Mouse (Mus musculus): Measurements from ENCODE around the gene Gm21958. TPM values are rescaled to one million over a fixed set of nuclear protein-coding genes. Genes with fewer than 3 reads are reported as not detected.
A peak's percentile ranks its signal among the peaks of the same experiment; 100 is the strongest.

The Gm21958 gene
- polyA plus RNA-seq, 1 experiment, result not detected

DNA sequence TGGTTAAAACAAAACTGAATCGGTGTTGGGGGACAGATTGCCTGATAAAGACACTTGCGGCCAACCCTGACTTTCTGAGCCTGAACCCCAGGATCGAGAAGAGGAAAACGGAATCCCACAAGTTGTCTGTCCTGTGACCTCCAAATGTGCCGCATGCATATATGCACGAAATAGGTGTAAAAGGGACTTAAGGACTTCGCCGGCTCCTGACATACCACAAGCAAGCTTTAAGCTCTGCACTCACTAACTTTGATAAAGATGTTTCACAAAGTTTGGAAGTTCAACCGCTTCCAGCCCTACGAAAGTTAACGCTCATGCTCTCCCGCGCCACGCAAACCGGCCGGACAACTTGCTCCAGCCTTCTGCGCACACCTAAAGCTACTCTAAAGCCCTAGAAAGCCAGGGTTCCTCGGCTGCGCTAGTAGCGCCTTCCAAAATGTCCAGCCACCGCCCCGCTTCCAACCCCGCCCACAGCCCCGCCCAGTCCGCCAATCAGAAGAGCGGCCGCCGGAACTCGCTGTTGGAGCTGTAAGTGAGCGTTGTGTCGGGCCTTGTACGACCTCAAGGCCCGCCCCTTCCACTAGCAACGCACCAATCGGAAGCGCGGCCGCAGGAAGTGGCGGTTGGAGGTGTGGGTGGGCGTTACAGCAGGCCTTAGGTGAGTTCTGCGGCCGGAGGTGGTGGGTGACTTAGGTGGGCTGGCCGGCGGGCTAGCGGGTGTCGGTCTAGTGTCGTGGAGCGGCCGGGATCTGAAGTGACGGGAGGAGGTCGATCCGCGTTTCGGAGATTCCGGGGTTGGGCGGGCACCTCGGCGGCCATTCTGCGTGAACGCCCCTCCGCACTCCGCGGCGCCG lies 21.7 kb downstream of the Gm21958 start, which contains the start of gene Supt20:
TSS of gene Supt20 (plus strand) at position 606 of the 854 bp plus-strand sequence.
- peak within 1 kb of the TSS; percentile 54 for H3K4me3 ChIP-seq
- peaks cover 5% of the 10 kb centered on the region for H3K36me3 ChIP-seq (ENCODE audit: control insufficient read depth, insufficient read depth)
- TF ChIP-seq TCF3 (IDR thresholded peaks at IDR 0.05; ENCODE audit: insufficient read length, low read depth), result no peak
- no peak for TF ChIP-seq MYOG (IDR thresholded peaks at IDR 0.05; ENCODE audit: control insufficient read depth in 1 of 3, insufficient read depth in 1 of 3, insufficient read length in 2 of 3, low read depth in 2 of 3)
- peak; percentile 62 for TF ChIP-seq POLR2A (IDR thresholded peaks at IDR 0.05; ENCODE audit: insufficient read length, low read depth)
- peak; percentile 42 for TF ChIP-seq POLR2AphosphoS2 (IDR thresholded peaks at IDR 0.05; ENCODE audit: insufficient read length, low read depth)
- peaks cover 15% of the 10 kb centered on the region for H3K79me2 ChIP-seq (ENCODE audit: control insufficient read depth, insufficient read depth)
- H3K27me3 ChIP-seq (ENCODE audit: control insufficient read depth, insufficient read depth, insufficient read length), result no peaks in the 10 kb centered on the region
- peak within 1 kb of the TSS; percentile 24 for H3ac ChIP-seq (ENCODE audit: control insufficient read depth, insufficient read length)
- peak within 1 kb of the TSS; percentile 89 for H3K4me2 ChIP-seq (ENCODE audit: low read depth)

GRCm38 (mm10) chr3:54689091-54689490 lies 25.1 kb downstream of the Gm21958 start:
- Histone ChIP-seq H3K4me2 (ENCODE audit: low read depth) (no peak overlapping the region), H3ac (ENCODE audit: control insufficient read depth, insufficient read length) (no peak overlapping the region), H3K36me3 (ENCODE audit: control insufficient read depth, insufficient read depth) (no peaks in the 10 kb centered on the region), H3K79me2 (ENCODE audit: control insufficient read depth, insufficient read depth) (peaks cover 4% of the 10 kb centered on the region), H3K27me3 (ENCODE audit: control insufficient read depth, insufficient read depth, insufficient read length) (no peaks in the 10 kb centered on the region), H3K4me3 (no peak overlapping the region)
- TF ChIP-seq POLR2AphosphoS2 (IDR thresholded peaks at IDR 0.05; ENCODE audit: insufficient read length, low read depth), result no peak
- TF ChIP-seq POLR2A (IDR thresholded peaks at IDR 0.05; ENCODE audit: insufficient read length, low read depth), result no peak
- TF ChIP-seq TCF3 (IDR thresholded peaks at IDR 0.05; ENCODE audit: insufficient read length, low read depth), result no peak
- no peak for TF ChIP-seq CEBPB (IDR thresholded peaks at IDR 0.05; ENCODE audit: insufficient read depth, poor library complexity, severe bottlenecking)
- TF ChIP-seq MAX (IDR thresholded peaks at IDR 0.05; ENCODE audit: low read depth), result no peak
- no peak for TF ChIP-seq USF1 (IDR thresholded peaks at IDR 0.05; ENCODE audit: low read depth)
- TF ChIP-seq E2F4 (IDR thresholded peaks at IDR 0.05; ENCODE audit: insufficient read depth), result no peak
- no peak for TF ChIP-seq MYOG (IDR thresholded peaks at IDR 0.05; ENCODE audit: control insufficient read depth in 1 of 3, insufficient read depth in 1 of 3, insufficient read length in 2 of 3, low read depth in 2 of 3)
- no peak for TF ChIP-seq REST (IDR thresholded peaks at IDR 0.05; ENCODE audit: insufficient read depth, insufficient read length)
- no peak for TF ChIP-seq SRF (IDR thresholded peaks at IDR 0.05; ENCODE audit: control insufficient read depth, insufficient read length, low read depth)
- TF ChIP-seq TCF12 (IDR thresholded peaks at IDR 0.05; ENCODE audit: insufficient read depth, poor library complexity, severe bottlenecking), result no peak

DNA sequence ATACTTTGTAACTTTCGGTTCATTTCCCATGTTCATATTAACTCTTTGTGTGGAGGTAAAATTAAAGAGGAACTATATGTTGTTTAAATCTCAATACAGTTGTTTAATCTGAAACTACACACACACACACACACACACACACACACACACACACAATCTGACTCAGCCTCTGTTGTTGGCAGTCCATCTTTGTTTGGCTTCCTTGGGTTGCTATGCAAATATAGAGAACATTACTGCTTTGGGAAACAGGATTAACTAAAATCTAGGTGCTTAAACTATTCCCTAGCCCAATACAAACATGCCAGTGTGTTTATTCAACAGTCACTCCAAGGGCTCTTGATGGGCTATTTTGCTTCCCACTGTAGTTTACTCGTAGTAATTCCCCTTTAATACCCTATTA lies 26.9 kb downstream of the Gm21958 start:
- H3K36me3 ChIP-seq (ENCODE audit: control insufficient read depth, insufficient read depth), result no peaks in the 10 kb centered on the region
- H3K4me3 ChIP-seq, result no peak overlapping the region
- no peak for TF ChIP-seq E2F4 (IDR thresholded peaks at IDR 0.05; ENCODE audit: insufficient read depth)
- TF ChIP-seq POLR2AphosphoS2 (IDR thresholded peaks at IDR 0.05; ENCODE audit: insufficient read length, low read depth), result no peak
- TF ChIP-seq MAX (IDR thresholded peaks at IDR 0.05; ENCODE audit: low read depth), result no peak
- no peak for TF ChIP-seq USF1 (IDR thresholded peaks at IDR 0.05; ENCODE audit: low read depth)
- no peaks in the 10 kb centered on the region for H3K79me2 ChIP-seq (ENCODE audit: control insufficient read depth, insufficient read depth)
- H3K4me2 ChIP-seq (ENCODE audit: low read depth), result no peak overlapping the region
- no peaks in the 10 kb centered on the region for H3K27me3 ChIP-seq (ENCODE audit: control insufficient read depth, insufficient read depth, insufficient read length)
- H3ac ChIP-seq (ENCODE audit: control insufficient read depth, insufficient read length), result no peak overlapping the region

DNA sequence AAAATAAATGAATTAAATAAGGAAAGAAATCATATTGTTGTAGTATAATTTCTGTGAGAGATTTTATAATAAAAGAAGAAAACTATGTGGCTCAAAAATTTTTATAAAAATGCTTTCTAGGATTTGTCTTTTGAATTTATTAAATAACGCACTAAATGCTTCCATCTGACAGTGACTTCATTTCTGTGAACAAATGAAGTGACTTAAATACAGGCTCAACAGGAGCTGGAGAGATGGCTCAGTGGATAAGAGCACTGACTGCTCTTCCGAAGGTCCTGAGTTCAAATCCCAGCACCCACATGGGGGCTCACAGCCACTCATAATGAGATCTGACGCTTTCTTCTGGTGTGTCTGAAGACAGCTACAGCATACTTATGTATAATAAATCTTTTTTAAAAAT lies 29.0 kb downstream of the Gm21958 start:
- Histone ChIP-seq H3K4me2 (ENCODE audit: low read depth) (no peak overlapping the region), H3K27me3 (ENCODE audit: control insufficient read depth, insufficient read depth, insufficient read length) (no peaks in the 10 kb centered on the region), H3ac (ENCODE audit: control insufficient read depth, insufficient read length) (no peak overlapping the region), H3K4me3 (no peak overlapping the region), H3K36me3 (ENCODE audit: control insufficient read depth, insufficient read depth) (no peaks in the 10 kb centered on the region), H3K79me2 (ENCODE audit: control insufficient read depth, insufficient read depth) (no peaks in the 10 kb centered on the region)
- TF ChIP-seq USF1 (IDR thresholded peaks at IDR 0.05; ENCODE audit: low read depth) (no peak), SRF (IDR thresholded peaks at IDR 0.05; ENCODE audit: control insufficient read depth, insufficient read length, low read depth) (no peak), TCF12 (IDR thresholded peaks at IDR 0.05; ENCODE audit: insufficient read depth, poor library complexity, severe bottlenecking) (no peak), CEBPB (IDR thresholded peaks at IDR 0.05; ENCODE audit: insufficient read depth, poor library complexity, severe bottlenecking) (no peak), TCF3 (IDR thresholded peaks at IDR 0.05; ENCODE audit: insufficient read length, low read depth) (no peak), POLR2A (IDR thresholded peaks at IDR 0.05; ENCODE audit: insufficient read length, low read depth) (no peak), REST (IDR thresholded peaks at IDR 0.05; ENCODE audit: insufficient read depth, insufficient read length) (no peak), POLR2AphosphoS2 (IDR thresholded peaks at IDR 0.05; ENCODE audit: insufficient read length, low read depth) (no peak), MYOD1 (IDR thresholded peaks at IDR 0.05; ENCODE audit: control insufficient read depth in 1 of 3, insufficient read length in 2 of 3, low read depth in 2 of 3) (no peak), E2F4 (IDR thresholded peaks at IDR 0.05; ENCODE audit: insufficient read depth) (no peak), MYOG (IDR thresholded peaks at IDR 0.05; ENCODE audit: control insufficient read depth in 1 of 3, insufficient read depth in 1 of 3, insufficient read length in 2 of 3, low read depth in 2 of 3) (no peak), MAX (IDR thresholded peaks at IDR 0.05; ENCODE audit: low read depth) (no peak)
